Mouse (Mus musculus): ENCODE measurements around the gene Cyp4v3.
"Not testable (repeated sequence)": the region's sequence is repeated elsewhere in the genome, so short reads cannot be mapped to it uniquely, and the experiment has no call there.

Gene Cyp4v3

GRCm38 (mm10) chr8:45332685-45333409 is at the start of gene Cyp4v3:
Gene Cyp4v3 (minus strand): TSS chr8:45333216.
- DNase-seq (ENCODE audit: low spot score), result peak; percentile 58

GRCm38 (mm10) chr8:45381963-45382347 is 48.9 kb upstream of the Cyp4v3 start, which contains the start of gene Fam149a:
Gene Fam149a (minus strand): TSS chr8:45382291.
- DNase-seq (ENCODE audit: low spot score), result no peak

GRCm38 (mm10) chr8:45381075-45381962 is 48.3 kb upstream of the Cyp4v3 start:
- no peak for DNase-seq (ENCODE audit: low spot score)

- no peak for DNase-seq (ENCODE audit: low spot score)
Observed at GRCm38 (mm10) chr8:45380598-45380997, 47.6 kb upstream of the Cyp4v3 start.

- DNase-seq (ENCODE audit: low spot score), result no peak
Observed at GRCm38 (mm10) chr8:45374071-45374470, 41.1 kb upstream of the Cyp4v3 start.

GRCm38 (mm10) chr8:45367154-45367553 is 34.1 kb upstream of the Cyp4v3 start:
- no peak for DNase-seq (ENCODE audit: low spot score)

GRCm38 (mm10) chr8:45363220-45363619 is 30.2 kb upstream of the Cyp4v3 start:
- DNase-seq (ENCODE audit: low spot score), result no peak

GRCm38 (mm10) chr8:45362323-45362722 is 29.3 kb upstream of the Cyp4v3 start:
- DNase-seq (ENCODE audit: low spot score), result no peak

- DNase-seq (ENCODE audit: low spot score), result no peak
Observed at GRCm38 (mm10) chr8:45359091-45359605, 26.1 kb upstream of the Cyp4v3 start.

- DNase-seq (ENCODE audit: low spot score), result peak; percentile 25
Observed at GRCm38 (mm10) chr8:45358132-45358918, 25.3 kb upstream of the Cyp4v3 start.

- DNase-seq (ENCODE audit: low spot score), result no peak
Observed at GRCm38 (mm10) chr8:45355809-45356208, 22.8 kb upstream of the Cyp4v3 start.

- DNase-seq (ENCODE audit: low spot score), result peak; percentile 56
Observed at GRCm38 (mm10) chr8:45345031-45345430, 12.0 kb upstream of the Cyp4v3 start.

GRCm38 (mm10) chr8:45344298-45344697 is 11.3 kb upstream of the Cyp4v3 start:
- no peak for DNase-seq (ENCODE audit: low spot score)

- no peak for DNase-seq (ENCODE audit: low spot score)
Observed at GRCm38 (mm10) chr8:45341630-45342628, 8.9 kb upstream of the Cyp4v3 start.

GRCm38 (mm10) chr8:45333493-45333892 is 477 bp upstream of the Cyp4v3 start:
- peak; percentile 17 for DNase-seq (ENCODE audit: low spot score)

- no peak for DNase-seq (ENCODE audit: low spot score)
Observed at GRCm38 (mm10) chr8:45330856-45331255, 2.2 kb downstream of the Cyp4v3 start.

GRCm38 (mm10) chr8:45329206-45329980 is 3.6 kb downstream of the Cyp4v3 start:
- DNase-seq (ENCODE audit: low spot score), result no peak

GRCm38 (mm10) chr8:45327076-45327475 is 5.9 kb downstream of the Cyp4v3 start:
- DNase-seq (ENCODE audit: low spot score), result not testable (repeated sequence)

- no peak for DNase-seq (ENCODE audit: low spot score)
Observed at GRCm38 (mm10) chr8:45324151-45324550, 8.9 kb downstream of the Cyp4v3 start.

- DNase-seq (ENCODE audit: low spot score), result no peak
Observed at GRCm38 (mm10) chr8:45321365-45321764, 11.7 kb downstream of the Cyp4v3 start.

Measured in urinary bladder, postnatal 25 days (tissue).